Mouse (Mus musculus) heart, embryonic 11.5 days (tissue): ENCODE data around the gene Syt2. TPM values are rescaled to one million over a fixed set of nuclear protein-coding genes. Genes with fewer than 3 reads are reported as not detected.

Experiments
- ATAC-seq: fragments of 200-750 bp; cut with Nextera tagmentation; replicated peaks from 2 replicates; pipeline ENCODE4 v1.8.0; 2017; ENCODE audit warnings: moderate library complexity; ENCODE audit not compliant: insufficient number of reproducible peaks, low FRiP score, low TSS enrichment
- H3K27ac ChIP-seq: fragments of 300-500 bp; sonication (generic); 2 replicates; pipeline ENCODE4 v1.5.1; 2014; ENCODE audit warnings: mild to moderate bottlenecking, low read depth, low read length
- H3K27me3 ChIP-seq: fragments of 300-500 bp; sonication (generic); 2 replicates; pipeline ENCODE4 v1.6.1; 2014; ENCODE audit warnings: mild to moderate bottlenecking, low read length, mixed read lengths; ENCODE audit not compliant: control insufficient read depth, insufficient read depth
- H3K36me3 ChIP-seq: fragments of 300-500 bp; sonication (generic); 2 replicates; pipeline ENCODE4 v1.6.1; 2014; ENCODE audit warnings: mild to moderate bottlenecking, low read length, moderate library complexity, mixed read lengths; ENCODE audit not compliant: control insufficient read depth, insufficient read depth
- H3K4me1 ChIP-seq: fragments of 300-500 bp; sonication (generic); 2 replicates; pipeline ENCODE4 v1.6.1; 2014; ENCODE audit warnings: low read length; ENCODE audit not compliant: control insufficient read depth, insufficient read depth
- H3K4me2 ChIP-seq: fragments of 300-500 bp; sonication (generic); 2 replicates; pipeline ENCODE4 v1.6.1; 2014; ENCODE audit warnings: mild to moderate bottlenecking, moderate library complexity
- H3K4me3 ChIP-seq: fragments of 300-500 bp; sonication (generic); 2 replicates; pipeline ENCODE4 v1.5.1; 2014; ENCODE audit warnings: low read depth, low read length
- H3K9ac ChIP-seq: fragments of 300-500 bp; sonication (generic); 2 replicates; pipeline ENCODE4 v1.6.1; 2014; ENCODE audit warnings: mild to moderate bottlenecking, low read depth, low read length, moderate library complexity
- H3K9me3 ChIP-seq: fragments of 300-500 bp; sonication (generic); replicated peaks from 2 replicates; pipeline ENCODE4 v1.6.1; 2016; ENCODE audit warnings: low read length; ENCODE audit not compliant: control insufficient read depth
- WGBS: fragments of 180-500 bp; shearing (Covaris S2); extraction: QIAGEN DNeasy Blood & Tissue Kit; methylation state at CpG from one replicate; pipeline ENCODE4 v1.1.7; 2014; ENCODE audit not compliant: insufficient replicate concordance; 5-methylcytosine and 5-hydroxymethylcytosine counted together
- polyA plus RNA-seq: library from polyadenylated mRNA; unstranded; fragments of >200 nt; fragmentation: Nextera tagmentation; extraction: Ambion mirVana; gene quantifications from 2 replicates; pipeline ENCODE4 v1.2.1, GENCODE M21; 2014

The Syt2 gene
- polyA plus RNA-seq, 1 experiment from 2014 or later: 0.79 TPM

GRCm38 (mm10) chr1:134791456-134791855 lies 145.0 kb downstream of the Syt2 start:
- Histone ChIP-seq H3K9ac (no peak overlapping the region), H3K4me2 (no peak overlapping the region), H3K27ac (no peak overlapping the region), H3K4me3 (no peak overlapping the region), H3K9me3 (no peaks in the 10 kb centered on the region), H3K4me1 (peaks cover 11% of the 10 kb centered on the region), H3K27me3 (no peaks in the 10 kb centered on the region), H3K36me3 (no peaks in the 10 kb centered on the region)
- no peak for ATAC-seq

GRCm38 (mm10) chr1:134796076-134796475 lies 149.6 kb downstream of the Syt2 start:
- peaks cover 3% of the 10 kb centered on the region; the same call in 1 of the 2 replicates for H3K36me3 ChIP-seq
- no peak overlapping the region for H3K27ac ChIP-seq
- H3K9me3 ChIP-seq: no peaks in the 10 kb centered on the region
- no peak overlapping the region for H3K4me3 ChIP-seq
- no peak for ATAC-seq
- WGBS: 74% methylated on average over 1 of the region's 1 CpGs
- H3K27me3 ChIP-seq: no peaks in the 10 kb centered on the region
- 0 out of 2 replicates have a peak, but pooled peaks cover 3% of the 10 kb centered on the region for H3K4me1 ChIP-seq
- no peak overlapping the region for H3K9ac ChIP-seq
- no peak overlapping the region for H3K4me2 ChIP-seq

GRCm38 (mm10) chr1:134796536-134796935 lies 150.1 kb downstream of the Syt2 start:
- H3K4me1 ChIP-seq: peaks cover 7% of the 10 kb centered on the region; the same call in 1 of the 2 replicates
- peaks cover 3% of the 10 kb centered on the region; the same call in 1 of the 2 replicates for H3K36me3 ChIP-seq
- no peak overlapping the region for H3K27ac ChIP-seq
- 75% methylated on average over 3 of the region's 3 CpGs for WGBS
- no peak for ATAC-seq
- no peak overlapping the region for H3K9ac ChIP-seq
- H3K4me2 ChIP-seq: no peak overlapping the region
- no peaks in the 10 kb centered on the region for H3K9me3 ChIP-seq
- H3K4me3 ChIP-seq: no peak overlapping the region
- H3K27me3 ChIP-seq: no peaks in the 10 kb centered on the region

GRCm38 (mm10) chr1:134801758-134802157 lies 155.3 kb downstream of the Syt2 start:
- H3K36me3 ChIP-seq: peaks cover 3% of the 10 kb centered on the region; the same call in 1 of the 2 replicates
- peaks cover 30% of the 10 kb centered on the region for H3K4me1 ChIP-seq
- no peak overlapping the region for H3K9ac ChIP-seq
- H3K9me3 ChIP-seq: no peaks in the 10 kb centered on the region
- no peak overlapping the region for H3K4me3 ChIP-seq
- H3K4me2 ChIP-seq: peak overlapping the region; percentile 14; the same call in 1 of the 2 replicates
- no peak for ATAC-seq
- no peak overlapping the region for H3K27ac ChIP-seq
- no peaks in the 10 kb centered on the region for H3K27me3 ChIP-seq
- WGBS: 94% methylated on average over 7 of the region's 7 CpGs

GRCm38 (mm10) chr1:134803286-134804117 lies 157.0 kb downstream of the Syt2 start:
- H3K27me3 ChIP-seq: no peaks in the 10 kb centered on the region
- WGBS: 43% methylated on average over 16 of the region's 16 CpGs
- peaks cover 3% of the 10 kb centered on the region; the same call in 1 of the 2 replicates for H3K36me3 ChIP-seq
- H3K9me3 ChIP-seq: no peaks in the 10 kb centered on the region
- H3K4me3 ChIP-seq: peak overlapping the region; percentile 5; the same call in 1 of the 2 replicates
- ATAC-seq: 0 out of 2 replicates have a peak, but pooled peaks have one; percentile 31
- peak overlapping the region; percentile 67 for H3K9ac ChIP-seq
- H3K4me2 ChIP-seq: peak overlapping the region; percentile 56
- H3K27ac ChIP-seq: peak overlapping the region; percentile 90
- H3K4me1 ChIP-seq: peaks cover 30% of the 10 kb centered on the region

GRCm38 (mm10) chr1:134804373-134804772 lies 157.9 kb downstream of the Syt2 start:
- Histone ChIP-seq H3K4me2 (no peak overlapping the region), H3K36me3 (peaks cover 3% of the 10 kb centered on the region; the same call in 1 of the 2 replicates), H3K9ac (peak overlapping the region; percentile 17; the same call in 1 of the 2 replicates), H3K27ac (peak overlapping the region; percentile 90), H3K4me1 (peaks cover 30% of the 10 kb centered on the region), H3K4me3 (no peak overlapping the region), H3K27me3 (no peaks in the 10 kb centered on the region), H3K9me3 (no peaks in the 10 kb centered on the region)
- no peak for ATAC-seq
- WGBS: 42% methylated on average over 5 of the region's 5 CpGs

GRCm38 (mm10) chr1:134805471-134805870 lies 159.0 kb downstream of the Syt2 start:
- Histone ChIP-seq H3K27me3 (no peaks in the 10 kb centered on the region), H3K4me2 (no peak overlapping the region), H3K4me3 (no peak overlapping the region), H3K9me3 (no peaks in the 10 kb centered on the region), H3K4me1 (peaks cover 30% of the 10 kb centered on the region), H3K9ac (no peak overlapping the region), H3K36me3 (no peaks in the 10 kb centered on the region), H3K27ac (no peak overlapping the region)
- ATAC-seq: no peak
- WGBS: 88% methylated on average over 9 of the region's 9 CpGs
